In the genomic region with DNA sequence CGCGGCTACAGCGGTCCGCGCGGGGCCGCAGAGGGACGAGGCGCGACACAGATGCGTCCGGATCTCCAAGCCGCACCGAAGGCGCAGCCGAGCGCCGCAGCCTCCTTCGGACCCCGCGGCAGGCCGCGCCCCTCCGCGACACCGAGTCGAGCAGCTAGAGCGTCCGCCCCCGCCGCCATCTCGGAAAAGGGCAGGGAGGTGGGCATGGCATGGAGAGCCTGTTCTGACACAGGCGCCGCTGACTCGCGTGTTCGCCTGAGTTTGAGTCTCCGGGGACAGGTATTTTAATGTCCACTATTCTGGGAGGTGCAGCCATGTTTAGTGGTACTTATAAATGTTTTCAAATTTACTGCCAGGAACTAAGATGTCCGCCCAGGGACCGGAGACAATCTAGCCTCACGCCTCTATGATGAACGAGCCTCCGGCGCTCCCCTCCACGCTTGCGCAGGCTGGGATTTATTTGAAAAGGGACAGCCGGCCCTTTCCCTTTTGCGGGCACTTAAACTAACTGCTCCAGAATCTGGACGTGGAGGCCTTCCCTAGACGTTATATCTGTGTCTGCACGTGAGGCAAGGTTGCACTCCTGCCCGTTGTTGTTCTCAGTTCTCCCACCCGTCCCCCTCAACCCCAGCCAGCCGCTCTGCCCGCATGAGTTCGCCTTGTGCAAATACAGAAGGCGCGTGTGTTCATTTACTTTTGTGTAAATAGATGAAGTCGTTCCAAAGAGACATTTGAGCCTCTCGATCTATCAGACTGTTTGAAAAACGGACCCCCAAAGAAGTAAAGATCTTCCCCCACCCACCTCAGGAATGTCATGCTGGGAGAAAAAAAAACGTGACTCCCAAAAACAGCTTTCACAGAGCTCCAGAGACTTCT, we compare ENCODE assay signal across 8 mouse cellular contexts. TPM values are rescaled to one million over a fixed set of nuclear protein-coding genes. Genes with fewer than 3 reads are reported as not detected.
DNase-seq lines count a peak whose midpoint lies in the region; ATAC-seq lines count a peak whose summit lies in the region.

No protein-coding gene starts in this region.

- peak; percentile 88 to 90 for DNase-seq in adrenal gland, adult 18-20 months (ENCODE audit: low spot score in 2 of 2)
- peak; percentile 95 for DNase-seq in embryo, embryonic 10.5 days (ENCODE audit: low spot score)
- peak; percentile 90 for DNase-seq in gastrocnemius, postnatal 14 days
- DNase-seq in left cerebral cortex, postnatal 10 days (ENCODE audit: extremely low spot score in 1 of 2, low spot score in 2 of 2) = peak; percentile 77 to 94
- peak; percentile 90 to 93 for DNase-seq in right cerebral cortex, postnatal 10 days (ENCODE audit: low spot score in 2 of 2)
- peak; percentile 91 for DNase-seq in urinary bladder, postnatal 14 days (ENCODE audit: low spot score)

- peak; percentile 92 for ATAC-seq in inflammation-experienced regulatory T-cells, adult 6 months
- ATAC-seq in megakaryocyte progenitor cell, adult 5-6 weeks (replicated peaks; ENCODE audit: poor library complexity) = peak; percentile 83

- intact Hi-C loops in gastrocnemius, postnatal 14 days (cut with DNase I; ENCODE audit: low total_unique reads) = no loop called here
- intact Hi-C loops in left cerebral cortex, postnatal 10 days (cut with DNase I) = loop anchor here (10.0 kb wide), 2 partner anchors 134 to 324 kb away; a partner anchor contains a TSS

RNA-seq across cellular contexts. Expression of a gene that starts 3.5 kb away (rescaled TPM):
- total RNA-seq in adrenal gland, adult 18-20 months (2021) = 100 to 1,000 TPM in 1 of 2 experiments, 10 to 100 TPM in 1; 67.7 to 102 TPM
- 10 to 100 TPM; 22.4 to 24.6 TPM for total RNA-seq in gastrocnemius, postnatal 14 days (2021)
- 10 to 100 TPM; 23.4 to 58.2 (median 50.6) TPM for polyA plus RNA-seq in inflammation-experienced regulatory T-cells, adult 6 months (2017; shearing (Covaris generic))
- total RNA-seq in left cerebral cortex, postnatal 10 days (2021) = 10 to 100 TPM; 85.1 to 87.6 TPM
- 46.9 and 49.3 TPM in 2 replicates for total RNA-seq in megakaryocyte progenitor cell, adult 5-6 weeks (2015)
- total RNA-seq in megakaryocyte progenitor cell, adult 5-6 weeks (2017) = 27.9 and 33.0 TPM in 2 replicates

RNA-seq across cellular contexts. Expression of a gene that starts 24.4 kb away (rescaled TPM):
- not detected for total RNA-seq in adrenal gland, adult 18-20 months (2021)
- not detected for total RNA-seq in gastrocnemius, postnatal 14 days (2021)
- not detected for polyA plus RNA-seq in inflammation-experienced regulatory T-cells, adult 6 months (2017; shearing (Covaris generic))
- total RNA-seq in left cerebral cortex, postnatal 10 days (2021) = under 1 TPM in 1 of 2 experiments, not detected in 1; 0.14 TPM
- not detected in 2 replicates for total RNA-seq in megakaryocyte progenitor cell, adult 5-6 weeks (2015)
- total RNA-seq in megakaryocyte progenitor cell, adult 5-6 weeks (2017) = 0.07 TPM in 1 of 2 replicates, not detected in the other

RNA-seq across cellular contexts. Expression of a gene that starts 40.3 kb away (rescaled TPM):
- 1 to 10 TPM; 1.9 to 2.5 TPM for total RNA-seq in adrenal gland, adult 18-20 months (2021)
- 1 to 10 TPM; 1.6 to 2.6 TPM for total RNA-seq in gastrocnemius, postnatal 14 days (2021)
- not detected for polyA plus RNA-seq in inflammation-experienced regulatory T-cells, adult 6 months (2017; shearing (Covaris generic))
- 1 to 10 TPM; 4.3 to 5.2 TPM for total RNA-seq in left cerebral cortex, postnatal 10 days (2021)
- 7.6 and 15.5 TPM in 2 replicates for total RNA-seq in megakaryocyte progenitor cell, adult 5-6 weeks (2015)
- total RNA-seq in megakaryocyte progenitor cell, adult 5-6 weeks (2017) = 6.7 and 26.1 TPM in 2 replicates

RNA-seq across cellular contexts. Expression of a gene that starts 56.6 kb away (rescaled TPM):
- 10 to 100 TPM; 19.1 to 22.5 TPM for total RNA-seq in adrenal gland, adult 18-20 months (2021)
- total RNA-seq in gastrocnemius, postnatal 14 days (2021) = 10 to 100 TPM; 42.6 to 58.9 TPM
- 10 to 100 TPM; 10.4 to 14.6 (median 10.6) TPM for polyA plus RNA-seq in inflammation-experienced regulatory T-cells, adult 6 months (2017; shearing (Covaris generic))
- 10 to 100 TPM; 31.3 to 31.7 TPM for total RNA-seq in left cerebral cortex, postnatal 10 days (2021)
- total RNA-seq in megakaryocyte progenitor cell, adult 5-6 weeks (2015) = 74.1 and 75.9 TPM in 2 replicates
- total RNA-seq in megakaryocyte progenitor cell, adult 5-6 weeks (2017) = 71.7 and 76.0 TPM in 2 replicates

Comparison
In these comparisons a context has a peak if more than half of its experiments do, and no peak if none do; other contexts are left out.
1. Peak in every context shown above with its lines: DNase-seq and ATAC-seq.